Mouse (Mus musculus): ENCODE results near the gene Opcml. TPM values are rescaled to one million over a fixed set of nuclear protein-coding genes. Genes with fewer than 3 reads are reported as not detected.

Gene Opcml
- polyA plus RNA-seq, 1 experiment from 2014 or later: 6.1 TPM

DNA sequence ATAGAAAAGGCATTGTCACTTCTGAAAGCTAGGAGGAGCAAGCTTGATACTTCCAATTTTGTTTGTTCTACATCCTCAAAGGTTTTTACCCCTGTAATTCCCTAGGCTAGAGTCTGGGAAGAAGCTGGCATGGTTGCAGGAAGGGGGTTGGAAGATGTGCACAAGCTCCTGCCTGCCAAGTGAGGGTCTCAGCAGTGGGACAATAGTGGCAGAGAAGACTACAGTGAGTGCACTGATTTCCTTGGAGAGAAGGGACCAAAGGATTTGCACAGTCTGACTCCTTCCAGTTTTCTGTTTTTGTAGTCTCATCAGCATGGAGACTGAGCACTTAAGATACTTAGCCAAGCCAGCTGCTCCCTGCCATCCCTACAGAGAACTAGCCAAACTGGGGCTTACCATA is 177.7 kb downstream of the Opcml start:
- Histone ChIP-seq H3K27me3 (ENCODE audit: control insufficient read depth, insufficient read depth, low read length) (no peaks in the 10 kb centered on the region), H3K4me1 (ENCODE audit: control insufficient read depth, insufficient read depth, low read length) (peaks cover 3% of the 10 kb centered on the region), H3K9me3 (replicated peaks; ENCODE audit: control insufficient read depth, low read length) (no peaks in the 10 kb centered on the region), H3K36me3 (ENCODE audit: control insufficient read depth, insufficient read depth) (no peaks in the 10 kb centered on the region), H3K4me2 (ENCODE audit: low read depth, low read length) (no peak overlapping the region), H3K9ac (ENCODE audit: low read length) (no peak overlapping the region), H3K27ac (ENCODE audit: low read length) (no peak overlapping the region), H3K4me3 (ENCODE audit: low read length) (no peak overlapping the region)
- ATAC-seq (replicated peaks; ENCODE audit: extremely low read depth, insufficient read depth, low FRiP score): no peak

- no peak overlapping the region for H3K4me3 ChIP-seq (ENCODE audit: low read length)
- H3K9me3 ChIP-seq (replicated peaks; ENCODE audit: control insufficient read depth, low read length): no peaks in the 10 kb centered on the region
- no peaks in the 10 kb centered on the region for H3K36me3 ChIP-seq (ENCODE audit: control insufficient read depth, insufficient read depth)
- H3K4me2 ChIP-seq (ENCODE audit: low read depth, low read length): no peak overlapping the region
- no peak for ATAC-seq (replicated peaks; ENCODE audit: extremely low read depth, insufficient read depth, low FRiP score)
- WGBS: 77% methylated on average over 5 of the region's 5 CpGs
- no peaks in the 10 kb centered on the region for H3K27me3 ChIP-seq (ENCODE audit: control insufficient read depth, insufficient read depth, low read length)
- no peaks in the 10 kb centered on the region for H3K4me1 ChIP-seq (ENCODE audit: control insufficient read depth, insufficient read depth, low read length)
- no peak overlapping the region for H3K9ac ChIP-seq (ENCODE audit: low read length)
- no peak overlapping the region for H3K27ac ChIP-seq (ENCODE audit: low read length)
Measured at GRCm38 (mm10) chr9:27972293-27972692, 181.7 kb downstream of the Opcml start.

- H3K4me2 ChIP-seq (ENCODE audit: low read depth, low read length): no peak overlapping the region
- H3K9me3 ChIP-seq (replicated peaks; ENCODE audit: control insufficient read depth, low read length): no peaks in the 10 kb centered on the region
- no peaks in the 10 kb centered on the region for H3K27me3 ChIP-seq (ENCODE audit: control insufficient read depth, insufficient read depth, low read length)
Measured at GRCm38 (mm10) chr9:27982576-27982975, 192.0 kb downstream of the Opcml start.

GRCm38 (mm10) chr9:27986604-27987588 is 196.3 kb downstream of the Opcml start:
- 70% methylated on average over 8 of the region's 8 CpGs for WGBS
- no peak for ATAC-seq (replicated peaks; ENCODE audit: extremely low read depth, insufficient read depth, low FRiP score)
- Histone ChIP-seq H3K9me3 (replicated peaks; ENCODE audit: control insufficient read depth, low read length) (no peaks in the 10 kb centered on the region), H3K27ac (ENCODE audit: low read length) (no peak overlapping the region), H3K4me2 (ENCODE audit: low read depth, low read length) (no peak overlapping the region), H3K4me3 (ENCODE audit: low read length) (no peak overlapping the region), H3K36me3 (ENCODE audit: control insufficient read depth, insufficient read depth) (no peaks in the 10 kb centered on the region), H3K9ac (ENCODE audit: low read length) (no peak overlapping the region), H3K27me3 (ENCODE audit: control insufficient read depth, insufficient read depth, low read length) (no peaks in the 10 kb centered on the region), H3K4me1 (ENCODE audit: control insufficient read depth, insufficient read depth, low read length) (no peaks in the 10 kb centered on the region)

More at GRCm38 (mm10) chr9:27982576-27982975, 192.0 kb downstream of the Opcml start:
- H3K4me3 ChIP-seq (ENCODE audit: low read length): no peak overlapping the region
- no peaks in the 10 kb centered on the region for H3K36me3 ChIP-seq (ENCODE audit: control insufficient read depth, insufficient read depth)
- no peak overlapping the region for H3K9ac ChIP-seq (ENCODE audit: low read length)
- ATAC-seq (replicated peaks; ENCODE audit: extremely low read depth, insufficient read depth, low FRiP score): no peak
- no peaks in the 10 kb centered on the region for H3K4me1 ChIP-seq (ENCODE audit: control insufficient read depth, insufficient read depth, low read length)
- no peak overlapping the region for H3K27ac ChIP-seq (ENCODE audit: low read length)

DNA sequence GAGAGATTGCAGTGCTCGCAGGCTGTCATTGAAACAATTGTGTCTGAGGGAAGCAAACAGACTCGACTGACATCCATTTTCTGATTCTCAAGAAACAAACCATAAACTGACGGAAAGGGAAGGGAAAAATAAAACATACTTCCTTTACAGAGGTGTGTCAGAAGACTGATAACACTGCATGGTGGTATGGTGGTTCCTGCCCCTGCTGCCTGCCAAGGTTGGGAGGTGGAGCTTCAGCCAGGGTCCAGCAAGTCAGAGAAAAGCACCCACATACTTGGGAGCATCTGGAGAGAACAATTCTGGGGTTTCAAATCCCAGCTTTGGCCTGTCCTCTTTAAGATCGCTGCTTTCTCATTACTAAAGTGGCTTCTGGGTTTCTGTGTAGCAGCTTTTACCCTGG is 201.0 kb downstream of the Opcml start:
- Histone ChIP-seq H3K27ac (ENCODE audit: low read length) (no peak overlapping the region), H3K27me3 (ENCODE audit: control insufficient read depth, insufficient read depth, low read length) (no peaks in the 10 kb centered on the region), H3K9ac (ENCODE audit: low read length) (no peak overlapping the region), H3K4me3 (ENCODE audit: low read length) (no peak overlapping the region), H3K36me3 (ENCODE audit: control insufficient read depth, insufficient read depth) (no peaks in the 10 kb centered on the region), H3K4me2 (ENCODE audit: low read depth, low read length) (no peak overlapping the region), H3K4me1 (ENCODE audit: control insufficient read depth, insufficient read depth, low read length) (no peaks in the 10 kb centered on the region), H3K9me3 (replicated peaks; ENCODE audit: control insufficient read depth, low read length) (no peaks in the 10 kb centered on the region)
- no peak for ATAC-seq (replicated peaks; ENCODE audit: extremely low read depth, insufficient read depth, low FRiP score)
- 69% methylated on average over 4 of the region's 4 CpGs for WGBS

GRCm38 (mm10) chr9:27996536-27996935 is 206.0 kb downstream of the Opcml start:
- no peaks in the 10 kb centered on the region for H3K36me3 ChIP-seq (ENCODE audit: control insufficient read depth, insufficient read depth)
- H3K27ac ChIP-seq (ENCODE audit: low read length): no peak overlapping the region
- no peak overlapping the region for H3K4me3 ChIP-seq (ENCODE audit: low read length)
- 83% methylated on average over 7 of the region's 7 CpGs for WGBS
- H3K4me1 ChIP-seq (ENCODE audit: control insufficient read depth, insufficient read depth, low read length): no peaks in the 10 kb centered on the region
- no peaks in the 10 kb centered on the region for H3K9me3 ChIP-seq (replicated peaks; ENCODE audit: control insufficient read depth, low read length)
- no peak overlapping the region for H3K9ac ChIP-seq (ENCODE audit: low read length)
- H3K27me3 ChIP-seq (ENCODE audit: control insufficient read depth, insufficient read depth, low read length): no peaks in the 10 kb centered on the region
- ATAC-seq (replicated peaks; ENCODE audit: extremely low read depth, insufficient read depth, low FRiP score): no peak
- H3K4me2 ChIP-seq (ENCODE audit: low read depth, low read length): no peak overlapping the region

- Histone ChIP-seq H3K27me3 (ENCODE audit: control insufficient read depth, insufficient read depth, low read length) (no peaks in the 10 kb centered on the region), H3K4me2 (ENCODE audit: low read depth, low read length) (no peak overlapping the region), H3K4me1 (ENCODE audit: control insufficient read depth, insufficient read depth, low read length) (no peaks in the 10 kb centered on the region), H3K4me3 (ENCODE audit: low read length) (no peak overlapping the region), H3K36me3 (ENCODE audit: control insufficient read depth, insufficient read depth) (no peaks in the 10 kb centered on the region), H3K27ac (ENCODE audit: low read length) (no peak overlapping the region), H3K9ac (ENCODE audit: low read length) (no peak overlapping the region), H3K9me3 (replicated peaks; ENCODE audit: control insufficient read depth, low read length) (no peaks in the 10 kb centered on the region)
- 55% methylated on average over 4 of the region's 4 CpGs for WGBS
- no peak for ATAC-seq (replicated peaks; ENCODE audit: extremely low read depth, insufficient read depth, low FRiP score)
Measured at GRCm38 (mm10) chr9:27998767-27999166, 208.2 kb downstream of the Opcml start.

- H3K27ac ChIP-seq (ENCODE audit: low read length): no peak overlapping the region
- H3K36me3 ChIP-seq (ENCODE audit: control insufficient read depth, insufficient read depth): no peaks in the 10 kb centered on the region
- no peak overlapping the region for H3K4me3 ChIP-seq (ENCODE audit: low read length)
- H3K27me3 ChIP-seq (ENCODE audit: control insufficient read depth, insufficient read depth, low read length): no peaks in the 10 kb centered on the region
- H3K4me2 ChIP-seq (ENCODE audit: low read depth, low read length): no peak overlapping the region
- WGBS: 68% methylated on average over 3 of the region's 3 CpGs
- H3K4me1 ChIP-seq (ENCODE audit: control insufficient read depth, insufficient read depth, low read length): no peaks in the 10 kb centered on the region
- no peaks in the 10 kb centered on the region for H3K9me3 ChIP-seq (replicated peaks; ENCODE audit: control insufficient read depth, low read length)
- ATAC-seq (replicated peaks; ENCODE audit: extremely low read depth, insufficient read depth, low FRiP score): no peak
- H3K9ac ChIP-seq (ENCODE audit: low read length): no peak overlapping the region
Measured at GRCm38 (mm10) chr9:28003131-28003530, 212.6 kb downstream of the Opcml start.

- no peaks in the 10 kb centered on the region for H3K36me3 ChIP-seq (ENCODE audit: control insufficient read depth, insufficient read depth)
- ATAC-seq (replicated peaks; ENCODE audit: extremely low read depth, insufficient read depth, low FRiP score): no peak
- H3K4me2 ChIP-seq (ENCODE audit: low read depth, low read length): no peak overlapping the region
- 56% methylated on average over 8 of the region's 8 CpGs for WGBS
- no peaks in the 10 kb centered on the region for H3K27me3 ChIP-seq (ENCODE audit: control insufficient read depth, insufficient read depth, low read length)
- no peaks in the 10 kb centered on the region for H3K9me3 ChIP-seq (replicated peaks; ENCODE audit: control insufficient read depth, low read length)
- H3K4me1 ChIP-seq (ENCODE audit: control insufficient read depth, insufficient read depth, low read length): no peaks in the 10 kb centered on the region
- no peak overlapping the region for H3K4me3 ChIP-seq (ENCODE audit: low read length)
- H3K9ac ChIP-seq (ENCODE audit: low read length): no peak overlapping the region
- no peak overlapping the region for H3K27ac ChIP-seq (ENCODE audit: low read length)
Measured at GRCm38 (mm10) chr9:28011483-28011882, 220.9 kb downstream of the Opcml start.

Measured in heart, embryonic 16.5 days (tissue).